Mouse (Mus musculus) bone marrow, adult 2 months (tissue): ENCODE results near the gene Scn3a.

Experiments used
- CTCF ChIP-seq: fragments of 200-500 bp; IDR thresholded peaks from 2 replicates; pipeline ENCODE4 v1.5.1; 2011; ENCODE audit warnings: low read length, control low read depth; ENCODE audit not compliant: control insufficient read depth, insufficient read depth
- POLR2A ChIP-seq: fragments of 200-500 bp; IDR thresholded peaks from 2 replicates; pipeline ENCODE4 v1.6.1; 2011; ENCODE audit warnings: low read depth, mild to moderate bottlenecking, control low read depth, low read length, borderline replicate concordance; ENCODE audit not compliant: control insufficient read depth

- TF ChIP-seq POLR2A: no peak
- no peak for TF ChIP-seq CTCF
Measured at GRCm38 (mm10) chr2:65607813-65608212, 40.4 kb upstream of the Scn3a start.
